10 mouse cellular contexts compared by ENCODE assay signal in the genomic region with DNA sequence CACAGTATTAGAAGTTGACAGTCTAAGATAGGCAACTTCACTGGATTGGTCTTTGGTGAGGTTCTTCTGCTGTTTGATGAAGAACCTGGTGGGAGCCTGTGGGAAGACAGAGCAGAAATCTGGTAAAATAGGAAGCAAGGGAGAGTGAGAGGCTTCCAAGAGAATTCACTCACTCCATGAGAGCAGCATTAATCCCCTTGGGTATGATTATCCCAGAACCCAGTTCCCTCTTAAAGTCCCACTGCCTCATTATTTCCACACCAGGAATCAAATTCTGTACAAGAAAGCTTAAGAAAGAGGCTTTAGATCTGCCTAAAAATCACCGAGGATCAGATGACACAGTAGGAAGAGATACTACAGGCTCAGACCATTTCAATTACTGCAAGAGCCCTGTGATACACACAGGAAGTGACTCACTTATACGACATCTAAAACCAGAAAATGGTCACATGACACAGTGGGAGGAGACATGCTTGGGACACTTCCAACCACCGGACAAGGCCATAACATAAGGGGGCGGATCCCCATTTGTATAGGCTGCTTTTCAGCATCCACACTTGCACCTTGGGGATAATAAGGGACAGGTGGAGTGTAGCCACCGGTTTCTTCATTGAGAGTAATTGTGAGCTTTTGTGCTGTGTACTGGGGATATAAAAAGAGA.
DNase-seq lines count a peak whose midpoint lies in the region.
"Had no signal": no experiment of that assay in that cellular context is flagged by ENCODE, and none has a peak within 500 bp of the region (broad histone marks: within the 10 kb centered on the region; RNA-seq: fewer than 3 reads in every experiment).

No protein-coding gene starts in this region.

- peak; percentile 20 to 25 for DNase-seq in heart, adult 18-20 months
- DNase-seq in heart, postnatal 25 days (ENCODE audit: low spot score): no peak
- peak; percentile 12 to 16 for DNase-seq in spleen, postnatal 36 days (ENCODE audit: low spot score in 2 of 2)
- DNase-seq in spleen, adult 18-20 months: no peak
- DNase-seq in induced T-regulatory cell, adult 2 months (ENCODE audit: low read depth): peak; percentile 58
- no peak for DNase-seq in kidney, adult 18-20 months
- DNase-seq in left cerebral cortex, postnatal 10 days (ENCODE audit: extremely low spot score in 1 of 2, low spot score in 2 of 2): no peak
- no peak for DNase-seq in cerebellum, postnatal 10 days
- DNase-seq: forebrain, postnatal 0 days; layer of hippocampus, adult 9-11 months had no signal

- intact Hi-C loops in heart, postnatal 25 days (cut with DNase I): loop anchor here (10.0 kb wide), 1 partner anchor 372 kb away; no protein-coding TSS in a partner anchor
- intact Hi-C loops in left cerebral cortex, postnatal 10 days (cut with DNase I): loop anchor here (10.0 kb wide), 1 partner anchor 172 kb away; the partner anchor contains the start of gene Cemip2

Comparison
In these comparisons a context has a peak if more than half of its experiments do, and no peak if none do; other contexts are left out.
1. DNase-seq: peak in heart, adult 18-20 months (2 of 2), spleen, postnatal 36 days (2 of 2) and induced T-regulatory cell, adult 2 months (single experiment); none in heart, postnatal 25 days (single experiment), spleen, adult 18-20 months (0 of 2), kidney, adult 18-20 months (single experiment), left cerebral cortex, postnatal 10 days (0 of 2) and cerebellum, postnatal 10 days (0 of 2).